Mouse (Mus musculus) liver, embryonic 15.5 days (tissue): Measurements from ENCODE around the gene Hoxd4. TPM values are rescaled to one million over a fixed set of nuclear protein-coding genes. Genes with fewer than 3 reads are reported as not detected.

Source experiments
- ATAC-seq: fragments of 200-750 bp; cut with Nextera tagmentation; 2 replicates; pipeline ENCODE4 v1.8.0; 2017; ENCODE audit warnings: moderate number of reproducible peaks, mild to moderate bottlenecking, moderate library complexity; ENCODE audit not compliant: insufficient read depth
- H3K27ac ChIP-seq: fragments of 300-500 bp; sonication (generic); replicated peaks from 2 replicates; pipeline ENCODE4 v1.5.1; 2015; ENCODE audit warnings: mild to moderate bottlenecking, inconsistent platforms
- H3K27me3 ChIP-seq: fragments of 300-500 bp; sonication (generic); 2 replicates; pipeline ENCODE4 v1.6.1; 2015; ENCODE audit warnings: mild to moderate bottlenecking, inconsistent platforms
- H3K36me3 ChIP-seq: fragments of 300-500 bp; sonication (generic); replicated peaks from 2 replicates; pipeline ENCODE4 v1.6.1; 2015; ENCODE audit warnings: moderate library complexity, mild to moderate bottlenecking, inconsistent platforms
- H3K4me1 ChIP-seq: fragments of 300-500 bp; sonication (generic); replicated peaks from 2 replicates; pipeline ENCODE4 v1.6.1; 2015; ENCODE audit warnings: inconsistent platforms
- H3K4me2 ChIP-seq: fragments of 300-500 bp; sonication (generic); 2 replicates; pipeline ENCODE4 v1.6.1; 2015; ENCODE audit warnings: moderate library complexity, mild to moderate bottlenecking, inconsistent platforms
- H3K4me3 ChIP-seq: fragments of 300-500 bp; sonication (generic); replicated peaks from 2 replicates; pipeline ENCODE4 v1.5.1; 2015; ENCODE audit warnings: mild to moderate bottlenecking, inconsistent platforms
- H3K9ac ChIP-seq: fragments of 300-500 bp; sonication (generic); 2 replicates; pipeline ENCODE4 v1.6.1; 2015; ENCODE audit warnings: moderate library complexity, mild to moderate bottlenecking, inconsistent platforms
- H3K9me3 ChIP-seq: fragments of 300-500 bp; sonication (generic); replicated peaks from 2 replicates; pipeline ENCODE4 v1.6.1; 2016; ENCODE audit warnings: inconsistent platforms
- WGBS: fragments of 180-500 bp; shearing (Covaris S2); methylation state at CpG from one replicate; pipeline ENCODE4 v1.1.7; 2015; ENCODE audit warnings: mixed read lengths; ENCODE audit not compliant: insufficient replicate concordance; 5-methylcytosine and 5-hydroxymethylcytosine counted together
- polyA plus RNA-seq: library from polyadenylated mRNA; unstranded; fragments of >200 nt; fragmentation: Nextera tagmentation; extraction: Ambion mirVana; gene quantifications from 2 replicates; pipeline ENCODE4 v1.2.1, GENCODE M21; 2015

The Hoxd4 gene
- polyA plus RNA-seq, 1 experiment from 2014 or later: not detected

DNA sequence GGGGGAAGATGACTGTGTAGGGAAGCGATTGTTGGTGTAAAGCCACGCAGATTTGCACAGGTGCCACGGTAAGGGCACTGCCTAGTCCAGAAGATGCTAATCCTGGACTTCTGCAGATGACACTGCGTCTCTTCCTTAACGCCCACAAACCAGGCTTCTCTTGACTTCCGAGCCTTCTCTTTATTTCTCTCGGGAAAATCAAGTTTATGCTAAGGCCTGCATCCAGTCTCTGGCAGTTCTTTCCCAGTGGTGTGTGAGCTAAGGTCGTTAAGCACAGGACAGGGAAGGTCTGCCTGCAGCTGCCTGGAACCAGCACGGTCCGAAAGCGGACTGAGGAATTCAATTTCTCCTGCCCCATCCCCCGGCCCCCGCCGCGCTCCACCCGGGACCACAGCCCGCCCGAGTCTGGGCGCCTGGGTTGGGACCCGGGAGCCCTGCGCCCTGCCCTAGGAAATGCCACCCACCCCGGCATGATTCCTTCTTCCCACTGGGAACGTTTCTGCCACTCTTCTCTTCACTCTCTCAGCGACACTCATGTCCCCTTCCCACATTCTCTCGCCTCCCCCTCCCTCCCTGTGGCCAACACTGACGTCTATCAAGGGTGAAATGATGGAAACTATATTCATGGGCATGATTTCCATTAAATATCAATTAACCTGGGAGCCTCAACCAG, 7.9 kb upstream of the Hoxd4 start:
- no peak overlapping the region for H3K27ac ChIP-seq
- 8% methylated on average over 26 of the region's 26 CpGs for WGBS
- H3K36me3 ChIP-seq: no peaks in the 10 kb centered on the region

GRCm38 (mm10) chr2:74704393-74704998, 7.2 kb upstream of the Hoxd4 start, which contains the start of gene Hoxd8:
Hoxd8 (plus strand) TSS chr2:74704615.
- H3K27me3 ChIP-seq: peaks cover 100% of the 10 kb centered on the region
- H3K36me3 ChIP-seq: no peaks in the 10 kb centered on the region
- 1% methylated on average over 52 of the region's 52 CpGs for WGBS
- no peak within 1 kb of the TSS for H3K27ac ChIP-seq
- ATAC-seq: no peak
- H3K9me3 ChIP-seq: no peaks in the 10 kb centered on the region
- H3K9ac ChIP-seq: no peak within 1 kb of the TSS
- H3K4me3 ChIP-seq: peak within 1 kb of the TSS; percentile 40
- H3K4me2 ChIP-seq: peak within 1 kb of the TSS; percentile 62
- peaks cover 10% of the 10 kb centered on the region for H3K4me1 ChIP-seq

More for the DNA sequence above, 7.9 kb upstream of the Hoxd4 start:
- H3K4me1 ChIP-seq: peaks cover 10% of the 10 kb centered on the region
- H3K9me3 ChIP-seq: no peaks in the 10 kb centered on the region
- peaks cover 100% of the 10 kb centered on the region for H3K27me3 ChIP-seq
- no peak overlapping the region for H3K4me3 ChIP-seq
- ATAC-seq: no peak
- no peak overlapping the region for H3K4me2 ChIP-seq
- no peak overlapping the region for H3K9ac ChIP-seq

- H3K4me2 ChIP-seq: peak overlapping the region; percentile 62
- peaks cover 10% of the 10 kb centered on the region for H3K4me1 ChIP-seq
- peak overlapping the region; percentile 40 for H3K4me3 ChIP-seq
- no peak overlapping the region for H3K27ac ChIP-seq
- 1% methylated on average over 59 of the region's 66 CpGs for WGBS
- H3K9ac ChIP-seq: no peak overlapping the region
- no peak for ATAC-seq
- H3K27me3 ChIP-seq: peaks cover 100% of the 10 kb centered on the region
- no peaks in the 10 kb centered on the region for H3K9me3 ChIP-seq
- H3K36me3 ChIP-seq: no peaks in the 10 kb centered on the region
Measured at GRCm38 (mm10) chr2:74704999-74705466, 6.7 kb upstream of the Hoxd4 start.

GRCm38 (mm10) chr2:74705467-74706089, 6.2 kb upstream of the Hoxd4 start:
- ATAC-seq: no peak
- peak overlapping the region; percentile 62 for H3K4me2 ChIP-seq
- no peak overlapping the region for H3K27ac ChIP-seq
- H3K4me1 ChIP-seq: peaks cover 10% of the 10 kb centered on the region
- peaks cover 100% of the 10 kb centered on the region for H3K27me3 ChIP-seq
- no peak overlapping the region for H3K9ac ChIP-seq
- no peaks in the 10 kb centered on the region for H3K9me3 ChIP-seq
- H3K36me3 ChIP-seq: no peaks in the 10 kb centered on the region
- under 1% methylated on average over 85 of the region's 85 CpGs for WGBS
- H3K4me3 ChIP-seq: peak overlapping the region; percentile 40

DNA sequence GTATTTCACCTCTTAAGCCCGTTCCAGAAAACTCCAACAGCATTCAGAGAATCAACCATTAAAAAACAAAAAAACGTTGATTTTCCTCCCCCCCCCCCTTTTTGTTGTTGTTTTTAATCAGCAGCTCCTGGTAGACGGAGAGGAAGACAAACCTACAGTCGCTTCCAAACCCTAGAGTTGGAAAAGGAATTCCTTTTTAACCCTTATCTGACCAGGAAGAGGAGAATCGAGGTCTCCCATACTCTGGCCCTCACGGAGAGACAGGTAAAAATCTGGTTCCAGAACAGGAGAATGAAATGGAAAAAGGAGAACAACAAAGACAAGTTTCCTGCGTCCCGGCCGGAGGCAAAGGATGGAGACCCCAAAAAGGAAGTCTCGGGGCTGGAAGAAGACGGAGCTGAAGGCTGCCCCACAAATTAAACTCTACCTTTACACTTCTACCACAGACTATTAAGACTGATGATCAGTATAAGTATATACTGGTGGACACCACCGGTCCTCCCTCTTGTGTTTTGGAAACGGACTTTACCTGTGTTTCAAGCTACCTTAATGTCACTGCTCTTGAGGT, 5.3 kb upstream of the Hoxd4 start:
- Histone ChIP-seq H3K27ac (no peak overlapping the region), H3K4me3 (no peak overlapping the region), H3K4me2 (no peak overlapping the region)

GRCm38 (mm10) chr2:74707599-74707998, 4.1 kb upstream of the Hoxd4 start:
- no peaks in the 10 kb centered on the region for H3K9me3 ChIP-seq
- no peak overlapping the region for H3K9ac ChIP-seq
- H3K27me3 ChIP-seq: peaks cover 100% of the 10 kb centered on the region
- H3K4me3 ChIP-seq: no peak overlapping the region
- H3K36me3 ChIP-seq: no peaks in the 10 kb centered on the region
- no peak for ATAC-seq
- H3K4me2 ChIP-seq: no peak overlapping the region
- WGBS: 21% methylated on average over 7 of the region's 7 CpGs
- no peak overlapping the region for H3K27ac ChIP-seq
- peaks cover 10% of the 10 kb centered on the region for H3K4me1 ChIP-seq

More for the DNA sequence above, 5.3 kb upstream of the Hoxd4 start:
- no peaks in the 10 kb centered on the region for H3K36me3 ChIP-seq
- H3K4me1 ChIP-seq: peaks cover 10% of the 10 kb centered on the region
- no peak for ATAC-seq
- WGBS: 6% methylated on average over 13 of the region's 13 CpGs
- H3K9me3 ChIP-seq: no peaks in the 10 kb centered on the region
- H3K27me3 ChIP-seq: peaks cover 100% of the 10 kb centered on the region
- H3K9ac ChIP-seq: no peak overlapping the region

GRCm38 (mm10) chr2:74708676-74709075, 3.1 kb upstream of the Hoxd4 start:
- Histone ChIP-seq H3K27ac (no peak overlapping the region), H3K4me3 (no peak overlapping the region), H3K4me1 (peaks cover 10% of the 10 kb centered on the region), H3K4me2 (no peak overlapping the region), H3K9ac (no peak overlapping the region), H3K27me3 (peaks cover 100% of the 10 kb centered on the region), H3K9me3 (no peaks in the 10 kb centered on the region), H3K36me3 (no peaks in the 10 kb centered on the region)
- ATAC-seq: no peak
- WGBS: 35% methylated on average over 4 of the region's 4 CpGs

GRCm38 (mm10) chr2:74709465-74710419, 2.0 kb upstream of the Hoxd4 start:
- Histone ChIP-seq H3K4me3 (no peak overlapping the region), H3K4me1 (peaks cover 7% of the 10 kb centered on the region), H3K27me3 (peaks cover 100% of the 10 kb centered on the region), H3K4me2 (no peak overlapping the region), H3K9ac (no peak overlapping the region), H3K27ac (no peak overlapping the region), H3K36me3 (no peaks in the 10 kb centered on the region), H3K9me3 (no peaks in the 10 kb centered on the region)
- ATAC-seq: no peak
- WGBS: 13% methylated on average over 5 of the region's 5 CpGs

- no peak overlapping the region for H3K4me2 ChIP-seq
- no peaks in the 10 kb centered on the region for H3K9me3 ChIP-seq
- 0 out of 2 replicates have a peak, but pooled peaks cover 2% of the 10 kb centered on the region for H3K4me1 ChIP-seq
- peaks cover 100% of the 10 kb centered on the region for H3K27me3 ChIP-seq
- no peak overlapping the region for H3K9ac ChIP-seq
- H3K27ac ChIP-seq: no peak overlapping the region
- H3K4me3 ChIP-seq: no peak overlapping the region
- no peak for ATAC-seq
- H3K36me3 ChIP-seq: no peaks in the 10 kb centered on the region
- 1% methylated on average over 16 of the region's 16 CpGs for WGBS
Measured at GRCm38 (mm10) chr2:74710929-74711543, 693 bp upstream of the Hoxd4 start.
